Mouse (Mus musculus): ENCODE results near the gene Celsr1. TPM values are rescaled to one million over a fixed set of nuclear protein-coding genes. Genes with fewer than 3 reads are reported as not detected.
A peak's percentile ranks its signal among the peaks of the same experiment; 100 is the strongest.

The Celsr1 gene
- total and polyA plus RNA-seq, 3 experiments: 1.3 to 21.7 (median 4.7) TPM

DNA sequence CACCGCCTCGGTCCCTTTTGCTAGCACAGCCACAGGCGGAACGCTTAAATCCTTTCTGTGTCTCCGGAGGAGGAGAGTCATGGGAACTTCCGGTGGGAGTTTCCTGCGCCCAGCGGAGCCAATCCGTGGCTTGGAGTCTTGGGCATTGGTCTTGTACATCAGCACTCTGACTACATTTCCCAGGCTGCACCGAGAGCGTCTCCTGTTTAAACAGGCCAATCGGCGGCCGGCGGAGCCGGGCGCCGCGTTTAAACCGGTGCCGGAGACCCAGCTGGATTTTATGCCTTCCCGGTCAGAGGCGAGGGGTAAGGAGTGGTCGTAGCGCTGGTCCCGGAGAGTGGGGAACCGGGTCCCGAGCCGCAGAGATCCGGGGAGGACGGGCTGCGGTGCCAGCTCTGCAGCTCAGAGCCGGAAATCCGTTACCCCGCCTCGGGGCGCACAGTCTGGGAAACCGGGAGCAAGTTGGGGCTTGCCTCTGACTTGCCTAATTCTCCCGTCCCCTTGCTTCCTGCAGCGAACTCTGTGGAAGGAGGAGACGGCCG, 174.0 kb downstream of the Celsr1 start, which contains the start of gene Gtse1:
Gtse1 (plus strand) TSS at position 256 of the 542 bp plus-strand sequence.
- Histone ChIP-seq H3K4me1 (ENCODE audit: insufficient read depth, low read depth, low read length) (peaks cover 59% of the 10 kb centered on the region), H3K9me3 (replicated peaks) (no peaks in the 10 kb centered on the region), H3K4me3 (ENCODE audit: low read depth, low read length) (peak within 1 kb of the TSS; percentile 89), H3K36me3 (replicated peaks) (peaks cover 43% of the 10 kb centered on the region), H3K27me3 (ENCODE audit: insufficient read depth, low read length) (no peaks in the 10 kb centered on the region; the same call in 1 of the 2 replicates)
- ATAC-seq (ENCODE audit: extremely low read depth, insufficient number of reproducible peaks, low FRiP score, poor library complexity, severe bottlenecking) (peak; percentile 99), DNase-seq (ENCODE audit: low spot score) (peak; percentile 96)
- TF ChIP-seq TAL1 (conservative IDR thresholded peaks at IDR 0.05; ENCODE audit: low read depth, low read length): no peak
- TF ChIP-seq POLR2AphosphoS5 (IDR thresholded peaks at IDR 0.05; ENCODE audit: insufficient replicate concordance, low read depth, low read length): no peak
- no peak for TF ChIP-seq CTCF (IDR thresholded peaks at IDR 0.05; ENCODE audit: low read depth, low read length)
- TF ChIP-seq GATA1 (IDR thresholded peaks at IDR 0.05; ENCODE audit: borderline replicate concordance, low read length): no peak
- TF ChIP-seq GATA2 (IDR thresholded peaks at IDR 0.05; ENCODE audit: borderline replicate concordance, low read depth, low read length): no peak

DNA sequence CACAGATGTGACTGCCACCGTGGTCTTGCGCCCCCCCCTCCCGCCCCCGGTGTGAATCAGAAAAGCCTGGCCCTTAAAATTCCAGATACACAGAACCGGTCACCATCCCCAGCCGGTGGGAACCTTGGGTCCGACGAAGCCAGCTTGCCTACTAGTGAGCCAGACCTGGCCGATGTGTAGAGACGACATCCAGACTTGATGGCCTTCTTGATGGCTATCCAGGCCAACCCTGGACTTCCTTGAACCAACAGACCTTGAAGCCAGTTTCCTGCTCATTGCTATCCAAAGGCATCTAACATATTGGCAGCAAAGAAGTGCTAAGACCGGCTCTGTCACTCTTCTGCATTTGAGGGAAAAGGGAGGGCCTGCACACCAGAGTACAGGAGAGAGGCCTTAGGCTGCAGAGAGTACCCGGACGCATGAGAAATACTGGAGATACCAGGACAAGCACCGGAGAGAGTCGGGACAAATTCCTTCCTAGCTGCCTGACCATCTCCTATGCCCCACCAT, 174.5 kb downstream of the Celsr1 start:
- Histone ChIP-seq H3K4me1 (ENCODE audit: insufficient read depth, low read depth, low read length) (peaks cover 54% of the 10 kb centered on the region), H3K9me3 (replicated peaks) (no peaks in the 10 kb centered on the region), H3K4me3 (ENCODE audit: low read depth, low read length) (peak overlapping the region; percentile 89), H3K27me3 (ENCODE audit: insufficient read depth, low read length) (no peaks in the 10 kb centered on the region; the same call in 1 of the 2 replicates), H3K36me3 (replicated peaks) (peaks cover 41% of the 10 kb centered on the region)
- peak; percentile 24; the same call in 1 of the 2 replicates for ATAC-seq (ENCODE audit: extremely low read depth, insufficient number of reproducible peaks, low FRiP score, poor library complexity, severe bottlenecking)
- TF ChIP-seq POLR2AphosphoS5 (IDR thresholded peaks at IDR 0.05; ENCODE audit: insufficient replicate concordance, low read depth, low read length) (no peak; the same call in 1 of the 2 replicates), TAL1 (conservative IDR thresholded peaks at IDR 0.05; ENCODE audit: low read depth, low read length) (no peak), GATA2 (IDR thresholded peaks at IDR 0.05; ENCODE audit: borderline replicate concordance, low read depth, low read length) (no peak), CTCF (IDR thresholded peaks at IDR 0.05; ENCODE audit: low read depth, low read length) (no peak), GATA1 (IDR thresholded peaks at IDR 0.05; ENCODE audit: borderline replicate concordance, low read length) (no peak)
- peak; percentile 23 for DNase-seq (ENCODE audit: low spot score)

DNA sequence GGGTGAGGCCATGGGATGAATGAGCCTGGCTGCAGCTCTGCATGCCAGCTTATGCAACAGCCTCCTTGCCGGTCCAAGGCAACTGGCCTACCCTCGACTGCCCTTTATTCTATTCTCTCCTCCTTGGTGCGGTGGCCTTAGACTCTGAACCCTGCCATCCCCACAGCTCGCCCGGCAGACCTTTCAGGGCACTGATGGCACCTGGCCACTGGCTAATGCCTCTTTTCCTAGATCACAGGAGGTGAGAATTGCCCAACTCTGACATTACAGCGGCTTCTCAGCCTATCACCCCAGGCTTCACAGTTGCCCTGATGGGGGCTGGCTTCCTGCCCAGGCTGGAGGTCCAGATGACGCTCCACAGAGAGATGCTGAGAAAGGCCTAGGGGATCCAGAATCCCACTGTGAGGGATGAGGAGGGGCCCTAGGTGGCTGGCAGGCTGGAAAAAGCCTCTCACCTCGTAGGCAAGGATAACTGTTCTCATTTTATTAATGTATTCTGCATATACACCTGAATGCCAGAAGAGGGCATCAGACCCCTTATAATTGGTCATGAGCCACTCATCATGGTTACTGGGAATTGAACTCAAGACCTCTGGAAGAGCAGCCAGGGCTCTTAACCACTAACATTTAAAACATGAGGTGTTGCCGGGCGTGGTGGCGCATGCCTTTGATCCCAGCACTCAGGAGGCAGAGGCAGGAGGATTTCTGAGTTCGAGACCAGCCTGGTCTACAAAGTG, 181.8 kb downstream of the Celsr1 start:
- DNase-seq (ENCODE audit: low spot score) (no peak), ATAC-seq (ENCODE audit: extremely low read depth, insufficient number of reproducible peaks, low FRiP score, poor library complexity, severe bottlenecking) (no peak)
- no peak overlapping the region for H3K4me3 ChIP-seq (ENCODE audit: low read depth, low read length)
- H3K36me3 ChIP-seq (replicated peaks): peaks cover 23% of the 10 kb centered on the region
- H3K9me3 ChIP-seq (replicated peaks): no peaks in the 10 kb centered on the region
- peaks cover 13% of the 10 kb centered on the region for H3K4me1 ChIP-seq (ENCODE audit: insufficient read depth, low read depth, low read length)
- H3K27me3 ChIP-seq (ENCODE audit: insufficient read depth, low read length): no peaks in the 10 kb centered on the region; the same call in 1 of the 2 replicates
- TF ChIP-seq TAL1 (conservative IDR thresholded peaks at IDR 0.05; ENCODE audit: low read depth, low read length) (no peak), GATA1 (IDR thresholded peaks at IDR 0.05; ENCODE audit: borderline replicate concordance, low read length) (no peak), CTCF (IDR thresholded peaks at IDR 0.05; ENCODE audit: low read depth, low read length) (0 out of 2 replicates have a peak, but pooled peaks have one; percentile 25)

Other genes with a start within 250 kb of the Celsr1 start
- gene Cdpf1, start 222.1 kb downstream of the Celsr1 start, total RNA-seq (2014; fragmentation: Nextera tagmentation): 9.7 and 14.7 TPM in 2 replicates
- 10.9 and 11.6 TPM in 2 replicates for gene Cdpf1, start 222.1 kb downstream of the Celsr1 start, total RNA-seq (2017)
- 7.2 and 14.7 TPM in 2 replicates for gene Cdpf1, start 222.1 kb downstream of the Celsr1 start, polyA plus RNA-seq (2012)
- gene Pkdrej, start 212.0 kb downstream of the Celsr1 start, total RNA-seq (2014; fragmentation: Nextera tagmentation): not detected in 2 replicates
- 0.06 and 0.11 TPM in 2 replicates for gene Pkdrej, start 212.0 kb downstream of the Celsr1 start, total RNA-seq (2017)
- not detected in 2 replicates for gene Pkdrej, start 212.0 kb downstream of the Celsr1 start, polyA plus RNA-seq (2012)
- 1.6 and 1.7 TPM in 2 replicates for gene Ttc38, start 201.5 kb downstream of the Celsr1 start, total RNA-seq (2014; fragmentation: Nextera tagmentation)
- 3.2 and 5.2 TPM in 2 replicates for gene Ttc38, start 201.5 kb downstream of the Celsr1 start, total RNA-seq (2017)
- gene Ttc38, start 201.5 kb downstream of the Celsr1 start, polyA plus RNA-seq (2012): 1.5 and 2.3 TPM in 2 replicates
- 50.6 and 54.3 TPM in 2 replicates for gene Gtse1, start 174.0 kb downstream of the Celsr1 start, total RNA-seq (2014; fragmentation: Nextera tagmentation)
- gene Gtse1, start 174.0 kb downstream of the Celsr1 start, total RNA-seq (2017): 26.3 TPM in 2 replicates
- 92.1 and 99.4 TPM in 2 replicates for gene Gtse1, start 174.0 kb downstream of the Celsr1 start, polyA plus RNA-seq (2012)
- gene Trmu, start 154.5 kb downstream of the Celsr1 start, total RNA-seq (2014; fragmentation: Nextera tagmentation): 10.6 and 21.2 TPM in 2 replicates
- gene Trmu, start 154.5 kb downstream of the Celsr1 start, total RNA-seq (2017): 28.6 and 30.5 TPM in 2 replicates
- 41.1 TPM in 2 replicates for gene Trmu, start 154.5 kb downstream of the Celsr1 start, polyA plus RNA-seq (2012)
- gene Gramd4, start 23.9 kb upstream of the Celsr1 start, total RNA-seq (2014; fragmentation: Nextera tagmentation): 23.2 and 23.6 TPM in 2 replicates
- 55.4 and 56.8 TPM in 2 replicates for gene Gramd4, start 23.9 kb upstream of the Celsr1 start, total RNA-seq (2017)
- gene Gramd4, start 23.9 kb upstream of the Celsr1 start, polyA plus RNA-seq (2012): 33.4 and 35.2 TPM in 2 replicates
- gene Cerk, start 152.4 kb upstream of the Celsr1 start, total RNA-seq (2014; fragmentation: Nextera tagmentation): 0.19 TPM in 1 of 2 replicates, not detected in the other
- gene Cerk, start 152.4 kb upstream of the Celsr1 start, total RNA-seq (2017): 0.06 and 0.22 TPM in 2 replicates
- 0.01 and 0.02 TPM in 2 replicates for gene Cerk, start 152.4 kb upstream of the Celsr1 start, polyA plus RNA-seq (2012)
- 7.4 and 11.9 TPM in 2 replicates for gene Tbc1d22a, start 180.7 kb upstream of the Celsr1 start, total RNA-seq (2014; fragmentation: Nextera tagmentation)
- gene Tbc1d22a, start 180.7 kb upstream of the Celsr1 start, total RNA-seq (2017): 13.6 and 16.0 TPM in 2 replicates
- gene Tbc1d22a, start 180.7 kb upstream of the Celsr1 start, polyA plus RNA-seq (2012): 8.8 and 11.5 TPM in 2 replicates